Mouse (Mus musculus): Measurements from ENCODE around the gene Ffar2.

Ffar2 gene

GRCm38 (mm10) chr7:30820854-30821445 lies 2.6 kb downstream of the Ffar2 start:
- no peak for DNase-seq (ENCODE audit: low read depth)

GRCm38 (mm10) chr7:30820131-30820530 lies 3.4 kb downstream of the Ffar2 start:
- no peak for DNase-seq (ENCODE audit: low read depth)

DNA sequence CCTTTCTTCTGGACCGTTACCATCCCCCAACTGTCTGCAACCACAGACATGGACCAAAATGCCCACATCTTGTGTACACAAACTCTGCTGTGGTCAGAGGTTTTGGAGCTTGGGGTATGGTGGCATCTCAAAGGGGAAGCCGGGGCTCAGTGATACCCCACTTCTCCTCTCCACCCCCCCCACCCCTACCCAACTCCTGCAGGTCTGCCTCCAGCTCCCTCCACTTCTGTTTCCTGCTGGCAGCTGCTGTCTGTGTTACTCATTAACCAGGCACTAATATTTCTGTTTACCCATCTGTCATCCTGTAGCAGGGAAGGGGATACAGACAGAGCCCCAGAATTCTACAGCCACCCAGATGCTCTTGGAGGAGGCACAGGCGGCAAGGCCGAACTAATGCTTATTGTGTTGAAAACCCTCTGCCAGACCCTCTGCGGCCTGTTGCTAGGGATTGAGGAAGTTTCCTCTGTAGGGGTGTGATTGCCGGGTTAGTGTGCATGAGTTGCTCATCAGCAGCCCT lies 11.2 kb downstream of the Ffar2 start:
- no peak for DNase-seq (ENCODE audit: low read depth)

DNA sequence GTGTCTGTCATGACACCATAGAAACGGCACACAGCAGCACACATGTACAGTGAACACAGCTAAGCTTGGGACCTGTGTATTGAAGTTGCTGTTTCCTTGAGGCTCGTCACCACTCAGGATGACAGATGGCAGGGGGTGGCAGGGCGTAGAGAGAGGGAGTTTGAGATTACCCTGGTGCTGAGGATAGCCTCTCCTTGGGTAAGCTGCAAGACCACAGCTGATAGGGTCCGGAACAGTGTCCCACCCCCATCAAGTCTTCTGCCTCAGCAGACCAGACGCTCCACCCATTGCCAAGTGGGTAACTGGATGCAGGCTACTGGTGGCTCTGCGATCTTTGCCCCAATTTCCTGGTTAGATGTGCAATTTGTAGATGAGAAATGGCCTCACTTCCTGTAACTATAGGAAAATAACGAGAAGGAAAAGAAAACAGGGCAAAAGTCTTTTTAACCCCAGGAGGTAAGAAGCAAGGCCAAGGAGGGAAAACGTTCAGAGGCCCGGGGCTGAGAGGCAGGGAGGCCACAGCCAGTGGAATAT lies 11.8 kb downstream of the Ffar2 start:
- DNase-seq (ENCODE audit: low read depth), result no peak

GRCm38 (mm10) chr7:30810319-30810718 lies 13.3 kb downstream of the Ffar2 start:
- peak; percentile 6 for DNase-seq (ENCODE audit: low read depth)

DNA sequence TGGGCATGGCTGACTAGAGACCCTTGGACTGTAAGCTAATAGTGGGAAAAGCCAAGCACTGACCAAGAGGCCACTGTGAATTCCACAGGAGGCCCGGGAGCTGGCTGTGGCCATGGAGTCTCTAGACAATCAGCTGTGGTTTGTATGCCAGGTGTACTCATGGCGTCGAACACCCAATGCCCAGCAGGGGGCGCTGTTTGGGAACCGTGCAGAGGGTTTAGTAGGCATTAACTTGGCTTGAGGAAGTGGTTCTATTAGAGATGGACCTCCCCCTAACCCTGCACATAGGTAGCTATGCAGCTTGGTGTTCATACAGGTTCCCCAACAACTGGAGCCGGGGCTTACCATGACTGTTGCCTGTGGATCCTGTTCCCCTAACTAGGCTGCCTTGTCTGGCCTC lies 17.7 kb downstream of the Ffar2 start:
- peak; percentile 28 for DNase-seq (ENCODE audit: low read depth)

- DNase-seq (ENCODE audit: low read depth), result no peak
Measured at GRCm38 (mm10) chr7:30804026-30804715, 19.4 kb downstream of the Ffar2 start.

DNA sequence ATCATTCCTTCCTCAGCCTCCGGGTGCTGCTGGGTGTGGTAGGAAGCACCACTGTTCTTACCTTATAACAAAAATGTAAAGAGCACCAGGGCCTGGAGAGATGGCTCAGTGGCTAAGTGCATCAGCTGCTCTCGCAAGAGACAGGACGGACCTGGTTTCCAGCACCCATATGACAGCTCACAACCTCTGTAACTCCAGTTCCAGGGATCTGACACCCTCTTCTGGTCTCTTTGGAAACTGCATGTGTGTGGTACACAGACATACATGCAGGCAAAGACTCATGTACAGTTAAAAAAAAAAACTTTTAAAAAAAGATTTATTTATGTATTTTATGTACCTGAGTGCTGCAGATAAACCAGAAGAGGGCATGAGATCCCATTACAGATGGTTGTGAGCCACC lies 20.3 kb downstream of the Ffar2 start:
- DNase-seq (ENCODE audit: low read depth), result no peak

GRCm38 (mm10) chr7:30800653-30801052 lies 22.9 kb downstream of the Ffar2 start:
- DNase-seq (ENCODE audit: low read depth), result no peak

DNA sequence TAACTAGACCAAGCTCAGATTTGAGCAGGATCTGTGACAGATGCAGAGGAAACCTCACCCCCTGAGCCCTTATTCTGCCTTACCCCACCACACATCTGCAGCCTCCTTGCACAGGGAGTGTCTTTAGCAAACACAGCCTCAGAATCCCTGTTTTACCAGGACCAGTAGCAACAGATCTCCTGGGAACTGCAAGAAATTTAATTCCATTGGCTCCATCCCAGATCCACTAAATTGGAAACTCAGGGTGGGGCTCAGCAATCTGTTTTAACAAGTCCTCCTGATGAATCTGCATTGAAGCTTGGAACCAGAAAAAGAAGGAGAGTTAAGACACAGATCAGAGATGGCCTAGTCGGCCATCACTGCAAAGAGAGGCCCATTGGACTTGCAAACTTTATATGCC lies 26.8 kb downstream of the Ffar2 start:
- DNase-seq (ENCODE audit: low read depth), result no peak

DNA sequence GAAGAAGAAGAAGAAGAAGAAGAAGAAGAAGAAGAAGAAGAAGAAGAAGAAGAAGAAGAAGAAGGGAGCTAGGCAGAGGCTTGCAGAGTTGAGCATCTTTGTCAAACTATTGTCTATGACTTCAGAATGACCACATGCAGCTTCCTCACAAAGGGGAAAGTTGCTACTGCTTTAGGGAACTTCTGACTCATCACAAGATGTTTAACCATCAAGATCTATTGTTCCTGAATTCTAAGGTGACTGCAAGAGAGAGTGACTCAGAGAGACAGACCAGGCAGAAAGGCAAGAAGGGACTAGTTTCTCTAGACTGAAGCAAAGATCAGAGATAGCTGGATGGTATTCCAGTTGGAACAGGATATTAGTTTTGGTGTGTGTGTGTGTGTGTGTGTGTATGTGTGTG lies 28.7 kb downstream of the Ffar2 start:
- no peak for DNase-seq (ENCODE audit: low read depth)

DNA sequence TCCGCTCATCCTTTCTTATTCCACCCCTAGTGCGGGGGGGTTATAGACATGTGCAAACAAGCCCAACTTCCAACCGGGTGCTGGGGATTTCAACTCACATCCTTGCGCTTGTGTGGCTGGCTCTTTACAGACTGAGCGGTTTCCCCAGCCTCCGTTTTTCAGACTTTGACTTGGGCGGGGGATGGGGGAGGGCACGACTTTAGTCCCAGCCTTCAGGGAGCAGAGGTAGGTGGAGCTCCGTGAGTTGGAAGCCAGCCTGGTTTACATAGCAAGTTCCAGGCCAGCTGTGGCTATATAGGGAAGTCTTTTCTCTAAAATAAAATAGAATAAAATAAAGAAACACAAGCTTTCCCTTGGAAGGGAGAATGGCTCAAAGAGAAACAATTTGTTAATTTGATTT lies 31.7 kb downstream of the Ffar2 start:
- DNase-seq (ENCODE audit: low read depth), result peak; percentile 22

- no peak for DNase-seq (ENCODE audit: low read depth)
Measured at GRCm38 (mm10) chr7:30790141-30790540, 33.4 kb downstream of the Ffar2 start.

DNA sequence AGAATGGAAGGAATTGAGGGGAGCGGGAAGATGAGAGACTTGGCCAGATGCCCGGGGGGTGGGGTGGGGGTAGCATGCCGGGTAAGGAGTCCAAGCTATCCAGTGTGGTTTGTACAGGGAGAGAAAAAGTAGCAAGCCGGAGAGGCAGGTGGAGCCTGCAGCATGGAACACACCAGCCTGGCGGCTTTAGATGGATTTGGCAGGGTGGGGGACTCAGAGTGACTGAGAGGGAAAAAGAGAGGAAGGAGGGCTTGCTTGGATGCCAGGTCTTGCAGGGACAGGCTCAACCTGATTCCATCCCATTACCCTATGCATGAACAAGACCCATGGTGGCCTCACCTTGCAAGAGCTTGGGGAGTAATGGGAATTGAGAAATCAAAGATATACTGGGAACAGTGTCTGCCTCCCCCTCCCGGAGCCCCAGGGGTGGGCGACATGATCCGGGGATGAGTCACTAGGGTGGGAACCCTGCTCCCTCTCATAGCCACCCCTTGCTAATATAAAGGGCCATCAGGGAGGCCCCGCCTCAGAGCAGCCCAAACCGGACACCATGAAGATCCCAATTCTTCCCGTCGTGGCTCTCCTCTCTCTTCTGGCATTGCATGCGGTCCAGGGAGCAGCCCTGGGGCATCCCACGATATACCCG lies 36.1 kb downstream of the Ffar2 start, which contains the start of gene Krtdap:
Gene Krtdap, plus strand, starts transcription at position 520 of the 646 bp plus-strand sequence.
- DNase-seq (ENCODE audit: low read depth), result no peak

- no peak for DNase-seq (ENCODE audit: low read depth)
Measured at GRCm38 (mm10) chr7:30785721-30786546, 37.6 kb downstream of the Ffar2 start.

GRCm38 (mm10) chr7:30785154-30785553 lies 38.4 kb downstream of the Ffar2 start:
- DNase-seq (ENCODE audit: low read depth), result no peak

DNA sequence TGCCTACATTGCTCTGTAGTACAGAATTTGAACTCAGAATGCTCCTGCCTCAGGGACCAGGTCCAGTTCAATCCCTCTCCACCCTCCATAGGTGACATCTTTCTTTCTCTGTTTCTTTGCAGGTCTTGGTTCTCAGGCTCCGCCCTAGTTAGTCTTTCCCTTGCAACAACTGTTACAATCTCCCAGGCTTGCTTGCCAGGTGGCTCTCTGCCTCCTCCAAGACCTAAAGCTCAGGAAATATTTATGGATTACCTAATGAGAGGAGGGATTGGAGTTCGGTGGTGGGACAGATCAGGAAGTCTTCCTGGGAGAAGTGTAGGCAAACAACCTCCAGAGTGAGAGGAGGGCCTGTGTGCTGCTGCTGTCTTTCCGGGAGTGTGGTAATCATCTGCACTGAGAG lies 40.9 kb downstream of the Ffar2 start:
- no peak for DNase-seq (ENCODE audit: low read depth)

GRCm38 (mm10) chr7:30781792-30782191 lies 41.8 kb downstream of the Ffar2 start:
- DNase-seq (ENCODE audit: low read depth), result peak; percentile 27

- DNase-seq (ENCODE audit: low read depth), result no peak
Measured at GRCm38 (mm10) chr7:30777911-30778310, 45.7 kb downstream of the Ffar2 start.

- DNase-seq (ENCODE audit: low read depth), result no peak
Measured at GRCm38 (mm10) chr7:30777081-30777579, 46.4 kb downstream of the Ffar2 start.

- DNase-seq (ENCODE audit: low read depth), result no peak
Measured at GRCm38 (mm10) chr7:30776104-30776503, 47.5 kb downstream of the Ffar2 start.

DNA sequence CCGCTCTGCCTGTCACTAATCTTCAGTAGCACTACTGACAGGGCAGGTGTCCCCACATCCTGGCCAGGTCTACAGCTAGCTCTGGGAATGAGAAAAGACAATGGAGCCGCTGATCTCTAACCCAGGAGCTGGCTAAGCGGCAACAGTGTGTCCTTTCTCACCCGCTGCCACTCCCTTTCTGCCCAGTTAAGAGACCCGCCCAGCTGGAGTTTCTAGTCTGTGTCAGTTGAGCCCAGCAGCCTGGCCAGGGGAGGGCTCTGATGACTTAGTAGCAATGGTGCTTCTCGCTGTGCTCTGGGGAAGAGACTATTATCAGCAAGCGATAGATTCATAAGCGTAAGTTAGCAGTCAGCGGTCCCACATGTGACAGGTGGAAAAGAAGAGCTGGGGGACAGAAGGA lies 54.3 kb downstream of the Ffar2 start:
- no peak for DNase-seq (ENCODE audit: low read depth)

Data from NIH3T3 (cell line).